Mouse (Mus musculus) liver, postnatal 0 days (tissue): ENCODE measurements around the gene Nccrp1. TPM values are rescaled to one million over a fixed set of nuclear protein-coding genes. Genes with fewer than 3 reads are reported as not detected.

Source experiments
- ATAC-seq: fragments of 200-750 bp; cut with Nextera tagmentation; 2 replicates; pipeline ENCODE4 v1.8.0; 2017; ENCODE audit warnings: mild to moderate bottlenecking, moderate library complexity
- DNase-seq: peaks from one replicate; pipeline ENCODE4 v3.0.0-alpha.2; 2016
- H3K27ac ChIP-seq: fragments of 300-500 bp; sonication (generic); 2 replicates; pipeline ENCODE4 v1.5.1; 2014; ENCODE audit warnings: antibody characterized with exemption, moderate library complexity, mild to moderate bottlenecking, low read depth
- H3K27me3 ChIP-seq: fragments of 300-500 bp; sonication (generic); 2 replicates; pipeline ENCODE4 v1.6.1; 2014; ENCODE audit warnings: low read length, control low read depth, mixed read lengths; ENCODE audit not compliant: insufficient read depth
- H3K36me3 ChIP-seq: fragments of 300-500 bp; sonication (generic); replicated peaks from 2 replicates; pipeline ENCODE4 v1.6.1; 2014; ENCODE audit warnings: mild to moderate bottlenecking, control low read depth, low read length, moderate library complexity, mixed read lengths; ENCODE audit not compliant: insufficient read depth
- H3K4me1 ChIP-seq: fragments of 300-500 bp; sonication (generic); 2 replicates; pipeline ENCODE4 v1.6.1; 2014; ENCODE audit warnings: antibody characterized with exemption, mild to moderate bottlenecking, control low read depth; ENCODE audit not compliant: insufficient read depth
- H3K4me2 ChIP-seq: fragments of 300-500 bp; sonication (generic); 2 replicates; pipeline ENCODE4 v1.6.1; 2014; ENCODE audit warnings: low read depth, mild to moderate bottlenecking, low read length, moderate library complexity, mixed read lengths
- H3K4me3 ChIP-seq: fragments of 300-500 bp; sonication (generic); 2 replicates; pipeline ENCODE4 v1.5.1; 2014; ENCODE audit warnings: low read depth, low read length
- H3K9ac ChIP-seq: fragments of 300-500 bp; sonication (generic); replicated peaks from 2 replicates; pipeline ENCODE4 v1.6.1; 2014; ENCODE audit warnings: mild to moderate bottlenecking, moderate library complexity
- H3K9me3 ChIP-seq: fragments of 300-500 bp; sonication (generic); 2 replicates; pipeline ENCODE4 v1.6.1; 2016; ENCODE audit warnings: mild to moderate bottlenecking, control low read depth, low read length, mixed read lengths
- CTCF ChIP-seq: sonication (generic); IDR thresholded peaks from 2 replicates; pipeline ENCODE4 v1.5.1; 2016; ENCODE audit warnings: antibody characterized with exemption, low read depth
- EP300 ChIP-seq: IDR thresholded peaks from 2 replicates; pipeline ENCODE4 v1.6.1; 2016; ENCODE audit warnings: antibody characterized with exemption, low read depth, mild to moderate bottlenecking
- WGBS: fragments of 180-500 bp; shearing (Covaris S2); extraction: QIAGEN DNeasy Blood & Tissue Kit; methylation state at CpG from one replicate; pipeline ENCODE4 v1.1.7; 2014; ENCODE audit not compliant: insufficient replicate concordance; 5-methylcytosine and 5-hydroxymethylcytosine counted together
- polyA plus RNA-seq: library from polyadenylated mRNA; unstranded; fragments of >200 nt; fragmentation: Nextera tagmentation; extraction: Ambion mirVana; gene quantifications from 2 replicates; pipeline ENCODE4 v1.2.1, GENCODE M21; 2015

Nccrp1 gene
- polyA plus RNA-seq, 1 experiment from 2014 or later: not detected

GRCm38 (mm10) chr7:28555939-28556535, 9.0 kb upstream of the Nccrp1 start:
- no peaks in the 10 kb centered on the region for H3K27me3 ChIP-seq
- ATAC-seq (no peak), DNase-seq (no peak)
- H3K36me3 ChIP-seq: peaks cover 17% of the 10 kb centered on the region
- no peak for TF ChIP-seq CTCF
- TF ChIP-seq EP300: no peak
- WGBS: 33% methylated on average over 5 of the region's 5 CpGs
- H3K9me3 ChIP-seq: no peaks in the 10 kb centered on the region
- no peak overlapping the region for H3K4me2 ChIP-seq
- H3K4me3 ChIP-seq: no peak overlapping the region
- no peak overlapping the region for H3K9ac ChIP-seq
- H3K27ac ChIP-seq: no peak overlapping the region
- peaks cover 3% of the 10 kb centered on the region; the same call in 1 of the 2 replicates for H3K4me1 ChIP-seq

- Histone ChIP-seq H3K9ac (no peak overlapping the region), H3K27me3 (no peaks in the 10 kb centered on the region), H3K27ac (no peak overlapping the region), H3K9me3 (no peaks in the 10 kb centered on the region), H3K4me1 (peaks cover 3% of the 10 kb centered on the region; the same call in 1 of the 2 replicates), H3K4me3 (no peak overlapping the region), H3K4me2 (no peak overlapping the region), H3K36me3 (no peaks in the 10 kb centered on the region)
- 76% methylated on average over 6 of the region's 6 CpGs for WGBS
- no peak for ATAC-seq
- TF ChIP-seq EP300: no peak
- DNase-seq: no peak
These were observed 6.0 kb upstream of the Nccrp1 start for GRCm38 (mm10) chr7:28553076-28553475.

GRCm38 (mm10) chr7:28547628-28548027, 574 bp upstream of the Nccrp1 start:
- WGBS: 22% methylated on average over 7 of the region's 7 CpGs
- H3K36me3 ChIP-seq: no peaks in the 10 kb centered on the region
- peak overlapping the region; percentile 43 for H3K4me2 ChIP-seq
- no peak overlapping the region for H3K9ac ChIP-seq
- H3K9me3 ChIP-seq: no peaks in the 10 kb centered on the region
- no peak overlapping the region for H3K27ac ChIP-seq
- TF ChIP-seq CTCF (no peak), EP300 (no peak)
- peaks cover 3% of the 10 kb centered on the region; the same call in 1 of the 2 replicates for H3K4me1 ChIP-seq
- no peak for ATAC-seq
- no peak overlapping the region for H3K4me3 ChIP-seq
- no peak for DNase-seq
- peaks cover 28% of the 10 kb centered on the region for H3K27me3 ChIP-seq

- H3K4me1 ChIP-seq: peaks cover 3% of the 10 kb centered on the region; the same call in 1 of the 2 replicates
- H3K9me3 ChIP-seq: no peaks in the 10 kb centered on the region
- no peaks in the 10 kb centered on the region for H3K36me3 ChIP-seq
- DNase-seq: no peak
- H3K9ac ChIP-seq: no peak overlapping the region
- no peak overlapping the region for H3K4me3 ChIP-seq
- H3K4me2 ChIP-seq: peak overlapping the region; percentile 43
- H3K27me3 ChIP-seq: peaks cover 28% of the 10 kb centered on the region
- no peak for ATAC-seq
- no peak overlapping the region for H3K27ac ChIP-seq
- 3% methylated on average over 19 of the region's 22 CpGs for WGBS
- TF ChIP-seq CTCF: no peak
These were observed 405 bp downstream of the Nccrp1 start for GRCm38 (mm10) chr7:28546649-28547048.

- H3K27me3 ChIP-seq: peaks cover 28% of the 10 kb centered on the region
- DNase-seq: no peak
- no peak overlapping the region for H3K4me3 ChIP-seq
- no peak for ATAC-seq
- no peak overlapping the region for H3K4me2 ChIP-seq
- no peak overlapping the region for H3K27ac ChIP-seq
- no peaks in the 10 kb centered on the region for H3K9me3 ChIP-seq
- WGBS: 64% methylated on average over 7 of the region's 7 CpGs
- H3K4me1 ChIP-seq: peaks cover 3% of the 10 kb centered on the region; the same call in 1 of the 2 replicates
- H3K9ac ChIP-seq: no peak overlapping the region
- TF ChIP-seq EP300: no peak
- TF ChIP-seq CTCF: no peak
- H3K36me3 ChIP-seq: no peaks in the 10 kb centered on the region
These were observed 1.2 kb downstream of the Nccrp1 start for GRCm38 (mm10) chr7:28545891-28546210.

- WGBS: 33% methylated on average over 14 of the region's 14 CpGs
- Histone ChIP-seq H3K9me3 (no peaks in the 10 kb centered on the region), H3K27ac (no peak overlapping the region), H3K4me2 (no peak overlapping the region), H3K27me3 (peaks cover 28% of the 10 kb centered on the region), H3K4me1 (peaks cover 3% of the 10 kb centered on the region; the same call in 1 of the 2 replicates), H3K36me3 (no peaks in the 10 kb centered on the region), H3K4me3 (no peak overlapping the region), H3K9ac (no peak overlapping the region)
- TF ChIP-seq CTCF (no peak), EP300 (no peak)
- DNase-seq (peak; percentile 59), ATAC-seq (peak; percentile 55)
These were observed 1.8 kb downstream of the Nccrp1 start for GRCm38 (mm10) chr7:28545048-28545890.
